Mouse (Mus musculus) testis, adult 2 months (tissue): ENCODE data around the gene Bclaf3.

Experiments used
- CTCF ChIP-seq: fragments of 200-500 bp; IDR thresholded peaks from 2 replicates; pipeline ENCODE4 v1.5.1; 2012; ENCODE audit warnings: low read depth, mild to moderate bottlenecking, inconsistent platforms, low read length, moderate library complexity; ENCODE audit not compliant: control insufficient read depth, insufficient read depth, insufficient replicate concordance
- POLR2A ChIP-seq: fragments of 200-500 bp; IDR thresholded peaks from 2 replicates; pipeline ENCODE4 v1.6.1; 2012; ENCODE audit warnings: low read depth, mild to moderate bottlenecking, inconsistent platforms, low read length, moderate library complexity; ENCODE audit not compliant: control insufficient read depth

GRCm38 (mm10) chrX:159627588-159628566 lies 101.4 kb downstream of the Bclaf3 start:
- TF ChIP-seq CTCF: no peak
- TF ChIP-seq POLR2A: no peak
